Mouse (Mus musculus) kidney, embryonic 15.5 days (tissue): ENCODE results near the gene Gfra1. TPM values are rescaled to one million over a fixed set of nuclear protein-coding genes. Genes with fewer than 3 reads are reported as not detected.

Source experiments
- ATAC-seq: fragments of 200-750 bp; cut with Nextera tagmentation; replicated peaks from 2 replicates; pipeline ENCODE4 v1.8.0; 2017; ENCODE audit warnings: moderate TSS enrichment; ENCODE audit not compliant: low FRiP score
- H3K27ac ChIP-seq: fragments of 300-500 bp; sonication (generic); 2 replicates; pipeline ENCODE4 v1.5.1; 2015; ENCODE audit warnings: mild to moderate bottlenecking, inconsistent platforms
- H3K27me3 ChIP-seq: fragments of 300-500 bp; sonication (generic); 2 replicates; pipeline ENCODE4 v1.6.1; 2015; ENCODE audit warnings: inconsistent platforms
- H3K36me3 ChIP-seq: fragments of 300-500 bp; sonication (generic); 2 replicates; pipeline ENCODE4 v1.6.1; 2015; ENCODE audit warnings: inconsistent platforms
- H3K4me1 ChIP-seq: fragments of 300-500 bp; sonication (generic); 2 replicates; pipeline ENCODE4 v1.6.1; 2015; ENCODE audit warnings: inconsistent platforms
- H3K4me2 ChIP-seq: fragments of 300-500 bp; sonication (generic); 2 replicates; pipeline ENCODE4 v1.6.1; 2015; ENCODE audit warnings: moderate library complexity, mild to moderate bottlenecking, inconsistent platforms
- H3K4me3 ChIP-seq: fragments of 300-500 bp; sonication (generic); replicated peaks from 2 replicates; pipeline ENCODE4 v1.5.1; 2015; ENCODE audit warnings: mild to moderate bottlenecking, inconsistent platforms
- H3K9ac ChIP-seq: fragments of 300-500 bp; sonication (generic); 2 replicates; pipeline ENCODE4 v1.6.1; 2015; ENCODE audit warnings: mild to moderate bottlenecking, inconsistent platforms
- H3K9me3 ChIP-seq: fragments of 300-500 bp; sonication (generic); replicated peaks from 2 replicates; pipeline ENCODE4 v1.6.1; 2016; ENCODE audit warnings: inconsistent platforms
- WGBS: fragments of 180-500 bp; shearing (Covaris S2); methylation state at CpG from one replicate; pipeline ENCODE4 v1.1.7; 2015; ENCODE audit warnings: mixed read lengths; 5-methylcytosine and 5-hydroxymethylcytosine counted together
- polyA plus RNA-seq: library from polyadenylated mRNA; unstranded; fragments of >200 nt; fragmentation: Nextera tagmentation; extraction: Ambion mirVana; gene quantifications from 2 replicates; pipeline ENCODE4 v1.2.1, GENCODE M21; 2015

The Gfra1 gene
- polyA plus RNA-seq, 1 experiment from 2014 or later = 65.3 TPM

DNA sequence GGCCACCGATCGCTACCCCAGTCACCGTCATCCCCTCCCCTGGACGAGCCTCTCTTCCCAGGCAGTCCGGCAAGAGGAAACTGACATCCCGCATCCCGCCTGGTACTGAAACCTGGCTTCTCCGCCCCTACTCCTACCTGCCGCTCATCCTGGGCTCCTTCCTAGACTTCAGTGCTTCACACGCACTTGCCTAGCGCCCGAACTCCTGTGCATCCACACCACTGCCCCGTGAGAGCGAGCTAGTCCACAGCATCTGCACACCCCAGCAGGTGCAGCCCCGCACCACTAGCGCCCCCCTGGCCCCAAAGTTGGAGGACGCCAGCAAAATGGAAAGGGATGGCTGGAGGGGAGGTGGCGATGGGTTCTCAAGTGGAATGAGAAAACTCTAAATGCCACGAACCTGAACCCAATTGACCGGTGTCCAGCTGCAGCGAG, 631 bp downstream of the Gfra1 start:
- peak overlapping the region; percentile 82 for H3K27ac ChIP-seq
- WGBS = under 1% methylated on average over 21 of the region's 21 CpGs
- no peaks in the 10 kb centered on the region for H3K36me3 ChIP-seq
- H3K4me1 ChIP-seq = peaks cover 59% of the 10 kb centered on the region
- H3K9me3 ChIP-seq = no peaks in the 10 kb centered on the region
- H3K27me3 ChIP-seq = peaks cover 43% of the 10 kb centered on the region
- peak; percentile 38 for ATAC-seq
- peak overlapping the region; percentile 98 for H3K4me2 ChIP-seq
- H3K9ac ChIP-seq = peak overlapping the region; percentile 59
- peak overlapping the region; percentile 57 for H3K4me3 ChIP-seq

DNA sequence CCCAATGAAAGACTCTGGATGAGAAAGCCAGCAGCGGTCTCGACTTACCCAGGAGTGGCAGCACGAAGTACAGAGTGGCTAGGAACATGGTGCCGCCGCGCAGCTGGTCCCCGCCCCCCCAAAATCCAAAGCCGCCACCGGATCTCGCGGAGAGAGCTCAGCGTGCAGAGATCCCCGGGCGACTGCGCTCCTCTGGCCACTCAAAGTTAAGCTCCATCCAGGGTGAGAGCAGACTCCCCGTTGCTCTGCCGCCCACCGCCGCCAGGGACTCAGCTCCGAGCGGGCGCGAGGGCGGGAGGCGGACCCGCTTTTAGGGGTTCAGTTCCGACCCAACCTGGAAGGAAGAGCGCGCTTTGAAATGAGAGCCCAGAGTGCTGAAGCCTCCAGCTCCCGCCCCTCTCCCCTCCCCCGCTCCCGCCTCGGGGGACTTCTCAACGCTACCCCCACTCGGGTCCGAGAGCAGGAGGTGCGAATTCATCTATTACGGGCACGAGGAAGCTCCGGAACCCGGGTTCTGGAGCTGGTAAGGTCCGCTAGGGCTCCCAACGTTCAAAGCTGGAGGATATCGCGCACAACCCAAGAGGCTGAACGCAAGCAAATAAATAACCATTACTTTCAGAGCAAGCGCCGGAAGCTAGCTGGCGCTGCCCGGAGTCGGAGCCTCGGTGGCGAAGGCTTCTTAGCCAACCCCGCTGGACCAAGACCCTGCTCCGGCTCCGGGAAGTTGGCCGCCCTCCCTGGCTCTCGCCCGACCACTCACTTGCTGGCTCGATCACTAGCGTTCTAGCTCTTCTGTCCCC, 1.2 kb downstream of the Gfra1 start:
- Histone ChIP-seq H3K27ac (peak overlapping the region; percentile 82), H3K4me3 (peak overlapping the region; percentile 57), H3K36me3 (no peaks in the 10 kb centered on the region), H3K4me1 (peaks cover 63% of the 10 kb centered on the region), H3K9me3 (no peaks in the 10 kb centered on the region), H3K4me2 (peak overlapping the region; percentile 98), H3K27me3 (peaks cover 43% of the 10 kb centered on the region), H3K9ac (peak overlapping the region; percentile 59)
- under 1% methylated on average over 61 of the region's 61 CpGs for WGBS
- peak; percentile 46; the same call in 1 of the 2 replicates for ATAC-seq

DNA sequence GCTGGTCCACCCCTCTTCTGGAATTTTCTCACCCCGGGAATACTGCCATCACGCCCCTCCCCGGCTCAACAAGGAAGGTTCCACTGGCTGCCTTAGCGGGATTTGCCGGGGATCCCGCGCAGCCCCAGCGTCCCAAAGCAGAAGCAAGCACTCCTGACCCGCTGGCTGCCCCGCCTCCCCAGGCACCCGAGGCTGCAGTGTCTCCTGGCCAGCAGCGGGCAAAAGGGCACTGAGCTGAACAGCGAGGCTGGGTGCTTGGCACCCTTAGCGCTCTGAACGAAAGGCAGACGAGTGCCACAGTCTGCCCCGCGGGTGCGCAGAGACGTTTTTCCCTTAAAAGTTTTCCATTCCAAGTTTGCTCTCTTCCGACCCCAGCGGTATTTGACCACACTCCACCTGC, 2.1 kb downstream of the Gfra1 start:
- Histone ChIP-seq H3K36me3 (no peaks in the 10 kb centered on the region), H3K4me2 (peak overlapping the region; percentile 98), H3K27ac (peak overlapping the region; percentile 82), H3K27me3 (peaks cover 43% of the 10 kb centered on the region), H3K9ac (peak overlapping the region; percentile 59), H3K4me3 (peak overlapping the region; percentile 57), H3K4me1 (peaks cover 64% of the 10 kb centered on the region), H3K9me3 (no peaks in the 10 kb centered on the region)
- 0 out of 2 replicates have a peak, but pooled peaks have one; percentile 17 for ATAC-seq
- WGBS = 0% methylated on average over 22 of the region's 22 CpGs

DNA sequence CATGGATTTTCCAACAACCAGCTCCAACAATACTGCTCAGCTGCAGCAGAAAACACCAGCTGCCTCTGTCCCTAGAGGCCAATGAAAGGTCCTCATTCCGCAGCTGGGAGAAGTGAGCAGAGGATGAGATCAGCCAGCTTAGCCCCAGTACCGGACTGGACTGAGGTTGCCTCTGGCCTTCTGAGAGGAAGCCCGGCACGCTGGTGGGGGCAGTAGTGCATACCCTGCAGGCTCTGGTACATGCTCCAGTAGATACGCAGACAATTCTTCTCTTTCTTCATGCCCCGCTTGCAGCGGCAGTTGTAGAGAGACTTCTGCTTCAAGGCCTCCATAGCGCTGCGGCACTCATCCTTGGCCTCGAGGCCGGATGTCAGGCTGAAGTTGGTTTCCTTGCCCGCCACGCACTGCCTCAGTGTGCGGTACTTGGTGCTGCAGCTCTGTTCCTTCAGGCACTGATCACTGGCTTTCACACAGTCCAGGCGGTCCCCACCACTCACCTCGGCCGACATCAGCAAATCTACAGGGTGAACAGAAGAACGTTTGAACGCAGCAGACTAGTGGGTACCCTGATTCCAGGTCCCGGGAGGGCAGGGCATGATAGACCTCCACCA, 2.7 kb downstream of the Gfra1 start:
- peaks cover 64% of the 10 kb centered on the region for H3K4me1 ChIP-seq
- H3K27me3 ChIP-seq = peaks cover 43% of the 10 kb centered on the region
- ATAC-seq = no peak
- H3K27ac ChIP-seq = peak overlapping the region; percentile 82
- peak overlapping the region; percentile 98 for H3K4me2 ChIP-seq
- H3K36me3 ChIP-seq = peaks cover 3% of the 10 kb centered on the region; the same call in 1 of the 2 replicates
- peak overlapping the region; percentile 57 for H3K4me3 ChIP-seq
- H3K9me3 ChIP-seq = no peaks in the 10 kb centered on the region
- peak overlapping the region; percentile 59 for H3K9ac ChIP-seq
- 5% methylated on average over 20 of the region's 20 CpGs for WGBS

DNA sequence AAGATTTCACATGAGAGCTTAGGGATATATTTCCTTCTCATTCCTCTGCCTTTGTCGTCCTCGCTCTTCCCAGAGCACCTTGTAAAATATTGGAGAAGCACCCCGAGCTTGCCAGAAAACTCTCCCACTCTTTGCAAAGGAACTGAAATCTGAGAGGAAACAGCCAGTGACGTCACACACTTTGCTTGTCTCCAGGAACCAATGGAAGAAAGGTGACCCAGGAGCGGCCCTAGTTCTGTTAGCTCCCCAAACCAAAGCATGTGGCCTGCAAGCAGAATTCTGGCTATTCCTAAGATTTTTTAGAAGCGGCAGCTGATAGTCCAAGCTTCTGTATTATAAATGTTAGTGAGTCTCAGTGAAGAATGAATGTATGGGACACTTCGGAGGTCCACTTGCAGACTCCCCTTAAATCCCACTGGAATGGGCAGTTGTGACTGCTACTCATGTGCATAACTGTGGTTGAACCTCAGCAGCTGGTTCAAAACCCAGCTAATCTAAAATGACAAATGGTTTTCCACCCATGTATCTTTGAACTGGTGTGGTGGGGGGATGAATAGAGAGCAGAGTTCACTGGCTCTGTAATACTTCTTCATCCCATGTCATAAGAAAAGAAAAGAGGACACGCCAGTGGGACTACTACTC, 3.4 kb downstream of the Gfra1 start:
- Histone ChIP-seq H3K27me3 (peaks cover 43% of the 10 kb centered on the region), H3K36me3 (peaks cover 4% of the 10 kb centered on the region; the same call in 1 of the 2 replicates), H3K4me3 (peak overlapping the region; percentile 57), H3K9ac (no peak overlapping the region), H3K4me1 (peaks cover 65% of the 10 kb centered on the region), H3K4me2 (peak overlapping the region; percentile 98), H3K9me3 (no peaks in the 10 kb centered on the region), H3K27ac (peak overlapping the region; percentile 82; the same call in 1 of the 2 replicates)
- 41% methylated on average over 8 of the region's 8 CpGs for WGBS
- ATAC-seq = no peak

DNA sequence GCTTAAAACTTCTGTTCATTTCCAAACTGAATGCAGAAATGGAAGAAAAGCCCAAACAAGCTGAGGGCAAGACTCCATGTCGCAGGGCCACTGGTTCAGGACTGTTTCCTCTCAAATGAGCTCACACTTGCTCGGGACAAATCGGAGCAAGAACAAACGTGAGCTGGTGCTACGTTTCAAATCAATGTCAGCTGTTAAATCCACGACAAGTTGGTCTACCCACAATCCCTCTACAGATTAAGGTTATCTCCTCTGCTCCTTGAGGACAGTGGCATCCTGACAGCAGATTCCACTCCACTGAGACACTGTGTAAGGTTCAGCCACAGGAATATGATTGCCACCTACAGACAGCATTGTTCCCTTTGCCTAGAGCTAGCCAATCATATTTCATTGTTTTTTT, 4.4 kb downstream of the Gfra1 start:
- Histone ChIP-seq H3K36me3 (peaks cover 4% of the 10 kb centered on the region; the same call in 1 of the 2 replicates), H3K4me3 (peak overlapping the region; percentile 3; the same call in 1 of the 2 replicates), H3K27me3 (peaks cover 36% of the 10 kb centered on the region), H3K9ac (no peak overlapping the region), H3K9me3 (no peaks in the 10 kb centered on the region), H3K4me1 (peaks cover 61% of the 10 kb centered on the region), H3K27ac (no peak overlapping the region), H3K4me2 (peak overlapping the region; percentile 98)
- ATAC-seq = no peak
- 55% methylated on average over 6 of the region's 6 CpGs for WGBS

DNA sequence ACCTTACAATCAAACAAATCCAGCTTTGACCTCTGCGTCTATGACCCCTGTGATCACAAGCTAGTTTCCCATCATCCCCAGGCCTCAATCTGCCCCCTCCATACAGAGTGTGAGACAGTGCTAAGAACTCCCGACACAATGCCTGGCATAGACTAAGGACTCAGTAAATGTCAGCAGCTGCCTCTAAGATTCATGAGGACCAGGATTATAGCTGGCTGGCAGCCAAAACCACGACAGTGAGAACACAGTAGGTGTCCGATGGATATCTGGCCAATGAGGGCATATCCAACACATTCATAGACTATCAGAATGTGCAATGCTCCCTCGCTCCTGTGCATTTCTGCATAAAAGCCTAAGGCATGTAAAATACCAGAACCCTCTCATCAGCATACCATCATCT, 5.0 kb downstream of the Gfra1 start:
- no peaks in the 10 kb centered on the region for H3K9me3 ChIP-seq
- 48% methylated on average over 5 of the region's 5 CpGs for WGBS
- peaks cover 55% of the 10 kb centered on the region for H3K4me1 ChIP-seq
- peaks cover 4% of the 10 kb centered on the region; the same call in 1 of the 2 replicates for H3K36me3 ChIP-seq
- no peak for ATAC-seq
- H3K27me3 ChIP-seq = peaks cover 33% of the 10 kb centered on the region
- H3K4me2 ChIP-seq = peak overlapping the region; percentile 98
- no peak overlapping the region for H3K9ac ChIP-seq
- H3K27ac ChIP-seq = no peak overlapping the region
- peak overlapping the region; percentile 8; the same call in 1 of the 2 replicates for H3K4me3 ChIP-seq

DNA sequence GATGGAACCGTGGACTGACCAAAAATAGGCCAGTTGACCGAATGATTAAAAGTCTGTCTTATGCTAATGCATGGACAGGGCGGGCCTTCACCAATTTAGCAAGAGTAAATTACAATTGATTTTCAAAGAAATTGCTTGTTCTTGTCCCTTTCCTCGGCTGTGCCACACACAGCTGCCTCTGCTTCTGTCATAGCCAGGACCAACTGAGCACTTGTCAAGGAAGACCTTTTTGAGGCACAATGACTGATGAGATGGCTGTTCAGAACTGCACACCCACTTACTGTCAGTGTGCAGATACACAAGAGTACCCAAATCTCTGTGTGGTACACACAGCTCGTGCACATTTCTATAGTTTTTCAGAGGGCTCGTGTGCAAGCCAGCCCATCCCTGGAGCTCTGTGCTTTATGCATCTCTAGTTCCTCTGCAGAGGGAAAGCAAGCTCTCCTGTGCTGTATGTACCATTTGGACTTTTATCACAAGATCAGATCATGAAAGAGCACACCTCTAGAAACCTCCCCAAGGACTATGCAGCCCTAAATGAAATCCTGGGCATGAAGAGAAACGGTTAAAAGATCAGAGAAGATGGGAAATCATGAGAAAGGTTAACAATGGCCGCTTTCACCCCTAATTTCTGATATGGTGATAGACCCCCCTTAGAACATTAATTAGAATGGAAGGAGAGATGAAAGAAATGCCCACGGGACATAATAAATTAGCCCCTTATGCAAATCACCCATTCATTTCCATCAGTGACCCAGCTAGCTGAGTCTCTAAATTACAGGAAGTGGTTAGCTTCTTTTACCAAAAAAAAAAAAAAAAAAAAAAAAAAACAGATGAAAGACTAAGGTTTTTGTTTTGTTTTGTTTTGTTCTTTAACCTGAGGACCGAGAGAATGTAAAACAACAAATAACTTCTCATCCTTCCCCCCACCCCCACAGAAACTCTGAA, 12.7 kb downstream of the Gfra1 start:
- H3K9ac ChIP-seq = no peak overlapping the region
- H3K27me3 ChIP-seq = no peaks in the 10 kb centered on the region
- 57% methylated on average over 10 of the region's 10 CpGs for WGBS
- peaks cover 53% of the 10 kb centered on the region for H3K4me1 ChIP-seq
- ATAC-seq = no peak
- no peaks in the 10 kb centered on the region for H3K9me3 ChIP-seq
- H3K4me3 ChIP-seq = no peak overlapping the region
- H3K4me2 ChIP-seq = no peak overlapping the region
- H3K36me3 ChIP-seq = peaks cover 1% of the 10 kb centered on the region; the same call in 1 of the 2 replicates
- no peak overlapping the region for H3K27ac ChIP-seq

DNA sequence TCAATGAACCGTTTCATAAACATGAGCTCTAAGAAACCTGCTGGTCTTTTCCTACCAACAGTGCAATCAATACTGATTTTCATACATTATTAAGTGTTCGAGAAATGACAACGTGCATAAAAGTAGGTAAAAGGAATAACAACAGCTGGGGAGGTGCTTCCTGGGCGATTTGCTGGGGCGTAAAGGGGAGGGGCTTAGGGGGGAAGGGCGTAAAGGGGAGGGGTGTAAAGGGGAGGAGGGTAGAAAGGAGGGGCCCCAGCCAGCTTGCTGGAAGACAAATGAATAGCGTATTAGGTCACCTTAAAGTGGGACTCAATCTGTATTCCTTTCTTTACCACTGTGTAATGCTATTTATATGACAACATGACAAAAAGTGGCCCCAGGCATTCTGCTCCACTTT, 13.9 kb downstream of the Gfra1 start:
- no peak overlapping the region for H3K4me2 ChIP-seq
- H3K4me3 ChIP-seq = no peak overlapping the region
- WGBS = 63% methylated on average over 7 of the region's 7 CpGs
- H3K9ac ChIP-seq = no peak overlapping the region
- H3K9me3 ChIP-seq = no peaks in the 10 kb centered on the region
- ATAC-seq = no peak
- no peaks in the 10 kb centered on the region for H3K36me3 ChIP-seq
- no peak overlapping the region for H3K27ac ChIP-seq
- H3K27me3 ChIP-seq = no peaks in the 10 kb centered on the region
- peaks cover 61% of the 10 kb centered on the region for H3K4me1 ChIP-seq

DNA sequence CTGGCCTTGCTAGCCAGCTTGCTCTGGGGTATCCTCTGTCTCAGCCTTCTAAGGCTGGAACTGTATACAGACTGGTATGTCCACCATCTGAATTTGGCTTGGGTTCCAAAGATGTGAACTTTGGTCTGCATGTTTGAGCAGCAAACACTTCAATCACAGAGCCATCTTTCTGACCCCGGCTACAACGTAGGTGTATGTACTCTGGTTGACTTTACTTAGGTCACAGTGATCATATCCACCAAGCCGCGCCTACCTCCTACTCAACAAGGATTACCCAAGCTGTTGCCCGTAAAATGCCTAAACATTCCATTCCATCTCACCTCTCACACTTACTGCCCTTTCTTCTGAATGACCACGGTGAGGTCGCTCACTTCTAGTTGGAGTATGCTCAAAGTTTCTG, 14.5 kb downstream of the Gfra1 start:
- Histone ChIP-seq H3K4me1 (peaks cover 65% of the 10 kb centered on the region), H3K9ac (no peak overlapping the region), H3K4me2 (no peak overlapping the region), H3K9me3 (no peaks in the 10 kb centered on the region), H3K27ac (no peak overlapping the region), H3K36me3 (no peaks in the 10 kb centered on the region), H3K27me3 (no peaks in the 10 kb centered on the region), H3K4me3 (no peak overlapping the region)
- no peak for ATAC-seq
- 86% methylated on average over 7 of the region's 7 CpGs for WGBS

DNA sequence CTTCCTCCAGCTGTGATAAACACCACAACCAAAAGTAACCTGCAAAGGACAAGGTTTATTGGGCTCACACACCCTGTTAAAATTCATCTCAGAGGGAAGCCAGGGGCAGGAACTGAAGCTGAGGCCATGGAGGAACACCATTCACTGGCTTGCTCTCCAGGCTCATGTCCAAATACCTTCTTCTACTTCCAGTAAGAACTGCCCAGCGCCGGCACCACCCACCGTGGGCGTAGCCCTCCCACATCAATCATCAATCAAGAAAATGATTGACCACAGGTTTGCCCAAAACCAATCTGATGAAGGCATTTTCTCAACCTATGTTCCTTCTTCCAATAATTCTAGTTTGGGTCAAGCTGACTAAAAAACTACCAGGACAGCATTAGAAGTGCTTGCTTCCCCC, 16.9 kb downstream of the Gfra1 start:
- 73% methylated on average over 4 of the region's 4 CpGs for WGBS
- no peaks in the 10 kb centered on the region for H3K27me3 ChIP-seq
- no peak overlapping the region for H3K9ac ChIP-seq
- no peak overlapping the region for H3K4me3 ChIP-seq
- peaks cover 56% of the 10 kb centered on the region for H3K4me1 ChIP-seq
- no peak for ATAC-seq
- no peak overlapping the region for H3K27ac ChIP-seq
- H3K9me3 ChIP-seq = no peaks in the 10 kb centered on the region
- no peaks in the 10 kb centered on the region for H3K36me3 ChIP-seq
- no peak overlapping the region for H3K4me2 ChIP-seq
